Mouse (Mus musculus) Patski (cell line): Measurements from ENCODE around the gene Iqcf6. TPM values are rescaled to one million over a fixed set of nuclear protein-coding genes. Genes with fewer than 3 reads are reported as not detected.

Source experiments
- ATAC-seq: fragments of 100-300 bp; one replicate; pipeline ENCODE4 v1.8.0; 2021
- CTCF ChIA-PET: fragments of 350-600 bp; sonication (Branson Sonifier 250); formaldehyde crosslinking; loops from one replicate; lab custom pipeline; 2022; ENCODE audit warnings: inconsistent platforms; lab: Charles Lee
- POLR2A ChIA-PET: fragments of 350-600 bp; sonication (Branson Sonifier 250); formaldehyde crosslinking; loops from one replicate; lab custom pipeline; 2022; ENCODE audit warnings: antibody characterized with exemption, inconsistent platforms; lab: Charles Lee
- DNase-seq: peaks from one replicate; pipeline ENCODE4 v3.0.0-alpha.2; 2011; ENCODE audit warnings: low read depth, low spot score
- H3K27me3 ChIP-seq: fragments of 371-371 bp; one replicate; pipeline ENCODE4 v1.5.1; 2021
- CTCF ChIP-seq: fragments of 100-300 bp; IDR thresholded peaks from one replicate; pipeline ENCODE4 v1.5.1; 2021
- in situ Hi-C: fragments of 300-500 bp; cut with MboI; formaldehyde crosslinking; loops from 3 replicates; pipeline ENCODE4 v1.11.1; 2018; ENCODE audit warnings: low pct_unique_long_range_greater_than_20kb, mixed read lengths
- polyA plus RNA-seq: library from polyadenylated mRNA; unstranded; gene quantifications from one replicate; pipeline ENCODE4 v1.2.3, GENCODE M21; 2021

The Iqcf6 gene
- polyA plus RNA-seq, 1 experiment from 2014 or later = not detected

DNA sequence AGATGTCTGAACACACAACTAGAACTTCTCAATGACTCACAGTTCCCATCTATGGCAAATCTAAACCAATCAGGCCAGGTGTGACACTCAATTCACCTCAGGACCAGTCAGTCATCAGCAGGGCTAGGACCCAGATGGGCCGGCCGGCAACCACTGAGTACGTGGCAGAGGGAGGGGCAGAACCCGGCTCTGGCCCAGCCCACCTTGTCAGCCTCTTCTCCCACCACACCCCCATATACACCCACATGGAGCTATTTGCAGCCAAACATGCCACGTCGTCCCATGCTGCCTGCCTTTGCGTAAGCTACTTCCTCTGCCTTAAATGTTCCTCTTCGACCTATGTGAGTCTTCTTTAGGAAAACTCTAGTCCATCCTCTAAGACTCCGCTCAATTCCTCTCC is 49.6 kb downstream of the Iqcf6 start:
- in situ Hi-C loops = loop anchor here (25.0 kb wide), 2 partner anchors 136 to 861 kb away; partner anchors contain the start of genes Cyb561d2, Dcaf1, Nprl2 and Tmem115
- ChIA-PET CTCF (interaction anchor here (1.0 kb wide), 1 partner anchor 10 kb away, joined by 4 read pairs; the partner anchor contains the start of gene Tex264), POLR2A (interaction anchor here (1.3 kb wide), 1 partner anchor 9 kb away, joined by 3 read pairs; no protein-coding TSS in a partner anchor)
- DNase-seq (no peak), ATAC-seq (no peak)
- H3K27me3 ChIP-seq = no peaks in the 10 kb centered on the region
- TF ChIP-seq CTCF = no peak

DNA sequence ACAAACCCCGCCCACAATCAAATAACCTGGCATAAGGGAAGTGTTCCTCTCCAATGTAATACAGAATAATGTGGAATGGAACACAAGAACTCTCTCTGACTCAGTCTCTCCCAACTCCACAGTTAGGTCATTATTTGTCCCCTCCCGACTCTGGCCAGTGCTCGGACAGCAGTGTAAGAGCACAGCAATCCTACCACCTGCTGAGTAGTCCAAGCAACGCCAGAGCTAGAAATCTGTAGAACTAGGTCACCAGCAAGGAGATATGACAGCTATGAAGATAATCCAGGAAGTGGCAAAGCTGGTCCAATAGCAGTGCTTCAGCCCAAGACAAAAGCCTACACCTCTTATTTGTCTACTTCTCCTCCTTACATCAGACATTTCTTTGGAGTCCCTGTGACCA is 50.2 kb downstream of the Iqcf6 start:
- POLR2A ChIA-PET = interaction anchor here (1.3 kb wide), 1 partner anchor 8 kb away, joined by 3 read pairs; no protein-coding TSS in a partner anchor
- no peak for ATAC-seq

More for the DNA sequence above, 50.2 kb downstream of the Iqcf6 start:
- CTCF ChIA-PET = interaction anchor here (1.0 kb wide), 1 partner anchor 10 kb away, joined by 4 read pairs; the partner anchor contains the start of gene Tex264
- in situ Hi-C loops = loop anchor here (25.0 kb wide), 2 partner anchors 136 to 861 kb away; partner anchors contain the start of genes Cyb561d2, Dcaf1, Nprl2 and Tmem115
- no peaks in the 10 kb centered on the region for H3K27me3 ChIP-seq
- no peak for TF ChIP-seq CTCF
- no peak for DNase-seq

Other genes with a start within 250 kb of the Iqcf6 start
- gene Rpl29, start 197.1 kb upstream of the Iqcf6 start, polyA plus RNA-seq = 189 TPM
- 10.8 TPM for gene Acy1, start 188.3 kb upstream of the Iqcf6 start, polyA plus RNA-seq
- 31.2 TPM for gene Abhd14b, start 179.1 kb upstream of the Iqcf6 start, polyA plus RNA-seq
- gene Abhd14a, start 178.9 kb upstream of the Iqcf6 start, polyA plus RNA-seq = 25.2 TPM
- gene Pcbp4, start 173.3 kb upstream of the Iqcf6 start, polyA plus RNA-seq = 83.4 TPM
- 0.05 TPM for gene Gpr62, start 160.6 kb upstream of the Iqcf6 start, polyA plus RNA-seq
- gene Rrp9, start 150.6 kb upstream of the Iqcf6 start, polyA plus RNA-seq = 29.9 TPM
- 58.0 TPM for gene Parp3, start 149.6 kb upstream of the Iqcf6 start, polyA plus RNA-seq
- not detected for gene Iqcf1, start 126.6 kb upstream of the Iqcf6 start, polyA plus RNA-seq
- gene Iqcf5, start 112.0 kb upstream of the Iqcf6 start, polyA plus RNA-seq = not detected
- not detected for gene Iqcf3, start 65.0 kb upstream of the Iqcf6 start, polyA plus RNA-seq
- gene Iqcf4, start 55.6 kb upstream of the Iqcf6 start, polyA plus RNA-seq = not detected
- gene Grm2, start 29.5 kb downstream of the Iqcf6 start, polyA plus RNA-seq = not detected
- 162 TPM for gene Tex264, start 59.3 kb downstream of the Iqcf6 start, polyA plus RNA-seq
- 13.1 TPM for gene Rad54l2, start 162.6 kb downstream of the Iqcf6 start, polyA plus RNA-seq
- gene Dcaf1, start 195.3 kb downstream of the Iqcf6 start, polyA plus RNA-seq = 30.8 TPM